Mouse (Mus musculus): ENCODE data around the gene Slc9a3r2. TPM values are rescaled to one million over a fixed set of nuclear protein-coding genes. Genes with fewer than 3 reads are reported as not detected.
A peak's percentile ranks its signal among the peaks of the same experiment; 100 is the strongest.

Slc9a3r2 gene
- polyA plus RNA-seq, 1 experiment from 2014 or later: 39.2 TPM

DNA sequence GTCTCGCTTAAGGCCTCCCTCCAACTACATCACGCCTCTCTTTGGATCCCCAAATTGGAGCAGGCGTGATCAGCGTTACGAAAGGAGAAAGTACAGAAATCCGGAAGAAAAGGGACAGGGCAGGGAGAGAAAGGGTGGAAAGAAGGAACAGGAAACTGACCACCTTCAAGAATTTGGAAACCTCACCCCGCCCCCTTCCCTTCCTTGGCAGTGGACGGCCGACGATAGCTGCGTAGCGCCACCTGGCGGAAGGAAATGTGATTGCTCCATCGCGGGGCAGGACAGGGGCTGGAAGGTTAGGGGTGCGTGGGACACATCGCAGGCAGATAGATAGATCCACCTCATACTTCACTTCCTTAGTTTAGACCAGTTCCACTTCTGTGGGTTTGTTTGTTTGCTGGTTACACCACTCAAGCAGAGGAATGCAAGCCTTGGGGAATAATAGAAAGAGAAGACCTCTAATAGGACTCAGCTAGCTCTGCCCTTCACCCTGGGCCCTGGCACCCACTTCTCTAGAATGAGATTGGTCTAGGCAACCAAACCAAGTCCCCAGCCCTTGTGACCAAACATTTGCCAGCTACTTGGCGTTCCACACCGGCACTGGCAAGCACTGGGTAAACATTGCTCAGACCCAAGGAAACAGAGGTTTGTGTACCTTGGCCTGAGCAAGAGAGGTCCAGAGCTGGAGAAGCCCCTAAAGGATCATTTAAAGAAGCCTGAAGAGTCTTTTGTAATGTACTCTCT lies 4.0 kb upstream of the Slc9a3r2 start:
- 7% methylated on average over 19 of the region's 19 CpGs for WGBS
- H3K4me1 ChIP-seq (replicated peaks): peaks cover 41% of the 10 kb centered on the region
- no peaks in the 10 kb centered on the region for H3K36me3 ChIP-seq
- H3K9me3 ChIP-seq: no peaks in the 10 kb centered on the region
- peak; percentile 87 for DNase-seq (ENCODE audit: low spot score)
- H3K4me3 ChIP-seq: peak overlapping the region; percentile 41
- H3K27me3 ChIP-seq (ENCODE audit: insufficient read depth, poor library complexity, severe bottlenecking): peaks cover 73% of the 10 kb centered on the region
- peak overlapping the region; percentile 56 for H3K27ac ChIP-seq

DNA sequence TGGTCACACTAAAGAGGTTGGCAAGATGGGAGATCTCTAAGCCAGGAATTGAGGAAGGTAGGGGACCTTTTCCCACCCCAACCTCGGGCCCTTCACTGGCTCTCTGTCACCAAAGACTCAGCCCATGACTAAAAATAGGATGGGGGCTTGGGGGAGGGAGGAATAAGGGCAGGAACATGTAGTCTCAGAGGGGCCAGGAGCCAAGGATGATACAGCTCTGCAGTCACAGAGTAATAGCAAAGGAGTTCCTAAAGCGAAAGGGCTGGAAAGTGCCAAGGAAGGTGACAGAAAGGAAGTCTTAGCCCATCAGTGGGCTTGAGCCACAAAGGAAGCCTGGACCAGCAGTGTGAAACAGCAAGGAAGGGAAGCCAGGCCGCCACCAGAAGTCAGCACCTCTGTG lies 1.7 kb upstream of the Slc9a3r2 start:
- H3K27me3 ChIP-seq (ENCODE audit: insufficient read depth, poor library complexity, severe bottlenecking): peaks cover 67% of the 10 kb centered on the region
- DNase-seq (ENCODE audit: low spot score): no peak

DNA sequence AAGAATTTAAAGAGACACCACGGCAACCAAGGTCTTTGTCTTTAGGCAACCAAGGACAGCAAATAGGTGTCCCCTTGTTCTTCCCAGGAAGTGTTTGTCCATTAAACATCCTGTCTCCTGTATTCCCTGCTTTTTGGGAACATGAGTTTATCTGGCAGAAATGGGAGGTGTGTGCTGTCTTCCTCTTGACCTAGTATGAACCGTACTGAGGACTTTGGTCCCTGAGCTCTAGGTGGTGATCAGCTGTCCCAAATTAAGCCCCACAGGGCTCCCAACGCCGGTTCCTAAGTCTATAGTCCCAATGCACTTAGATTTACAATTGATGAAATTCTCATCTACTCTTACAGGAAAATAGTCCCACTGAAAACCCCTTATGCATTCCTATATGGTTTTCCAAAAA lies 639 bp upstream of the Slc9a3r2 start:
- 82% methylated on average over 4 of the region's 4 CpGs for WGBS
- no peaks in the 10 kb centered on the region for H3K9me3 ChIP-seq

More for the DNA sequence above, 1.7 kb upstream of the Slc9a3r2 start:
- peaks cover 36% of the 10 kb centered on the region for H3K4me1 ChIP-seq (replicated peaks)
- 77% methylated on average over 3 of the region's 3 CpGs for WGBS
- H3K36me3 ChIP-seq: no peaks in the 10 kb centered on the region
- H3K9me3 ChIP-seq: no peaks in the 10 kb centered on the region
- no peak overlapping the region for H3K27ac ChIP-seq
- H3K4me3 ChIP-seq: no peak overlapping the region

DNA sequence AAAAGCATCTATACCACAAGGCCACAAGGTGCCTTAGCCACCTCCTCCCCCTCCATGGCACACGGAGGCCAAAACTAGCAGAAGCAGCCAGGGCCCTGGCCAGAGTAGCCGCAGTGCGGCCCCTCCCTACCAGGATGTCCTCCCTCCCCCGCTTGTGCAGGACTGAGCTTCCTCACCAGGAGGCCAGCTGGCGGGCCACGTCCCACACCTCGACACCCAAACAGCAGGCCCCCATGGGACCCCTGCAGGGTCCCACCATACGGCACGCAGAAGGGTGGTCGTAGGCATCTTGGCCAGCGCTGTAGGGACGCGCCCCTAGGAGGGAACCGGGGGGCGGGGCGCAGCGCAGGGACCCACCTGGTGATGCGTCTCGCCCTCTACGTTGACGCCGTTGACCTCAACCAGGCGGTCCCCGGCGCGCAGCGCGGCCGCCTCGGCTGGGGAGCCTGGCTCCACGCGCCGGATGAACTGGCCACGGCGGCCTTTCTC lies 502 bp downstream of the Slc9a3r2 start:
- Histone ChIP-seq H3K27me3 (ENCODE audit: insufficient read depth, poor library complexity, severe bottlenecking) (peaks cover 50% of the 10 kb centered on the region), H3K4me1 (replicated peaks) (peaks cover 51% of the 10 kb centered on the region), H3K36me3 (no peaks in the 10 kb centered on the region), H3K4me3 (peak overlapping the region; percentile 76), H3K27ac (peak overlapping the region; percentile 87), H3K9me3 (no peaks in the 10 kb centered on the region)
- no peak for DNase-seq (ENCODE audit: low spot score)
- WGBS: under 1% methylated on average over 35 of the region's 35 CpGs

More for the DNA sequence above, 639 bp upstream of the Slc9a3r2 start:
- no peak overlapping the region for H3K27ac ChIP-seq
- peaks cover 57% of the 10 kb centered on the region for H3K27me3 ChIP-seq (ENCODE audit: insufficient read depth, poor library complexity, severe bottlenecking)
- H3K4me1 ChIP-seq (replicated peaks): peaks cover 39% of the 10 kb centered on the region
- H3K36me3 ChIP-seq: no peaks in the 10 kb centered on the region
- H3K4me3 ChIP-seq: peak overlapping the region; percentile 76; the same call in 1 of the 2 replicates
- DNase-seq (ENCODE audit: low spot score): no peak

DNA sequence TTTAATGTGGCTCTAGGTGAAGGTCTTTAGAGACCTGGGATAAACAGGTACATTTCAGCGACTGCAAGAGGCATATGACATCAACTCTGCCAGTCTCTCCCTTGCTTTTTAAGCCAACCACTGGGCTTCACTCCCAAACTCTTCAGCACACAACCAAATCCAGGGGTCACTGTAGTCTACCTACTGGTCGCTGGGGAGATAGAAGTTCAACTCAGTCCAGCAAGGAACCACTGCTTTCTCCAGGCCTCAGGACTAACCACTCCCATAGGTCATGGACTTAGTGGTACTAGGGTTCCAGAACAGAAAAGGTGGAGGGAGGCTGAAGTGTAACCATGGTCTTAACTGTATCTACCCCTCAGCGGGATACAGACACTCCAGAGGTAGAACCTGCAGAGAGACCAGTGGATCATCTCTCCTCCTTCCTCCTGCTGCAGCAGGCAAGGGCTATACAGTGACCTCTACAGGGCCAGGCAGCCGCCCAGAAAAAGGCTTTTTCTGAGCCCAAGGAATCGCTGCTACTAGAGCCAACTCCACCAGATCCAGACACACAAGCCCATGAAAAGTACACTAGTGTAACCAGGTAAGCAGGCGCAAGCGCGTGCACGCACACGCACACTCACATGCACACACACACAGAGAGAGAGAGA lies 1.3 kb downstream of the Slc9a3r2 start:
- Histone ChIP-seq H3K36me3 (no peaks in the 10 kb centered on the region), H3K27me3 (ENCODE audit: insufficient read depth, poor library complexity, severe bottlenecking) (peaks cover 47% of the 10 kb centered on the region), H3K27ac (no peak overlapping the region), H3K4me1 (replicated peaks) (peaks cover 54% of the 10 kb centered on the region), H3K9me3 (no peaks in the 10 kb centered on the region), H3K4me3 (peak overlapping the region; percentile 76)
- 72% methylated on average over 10 of the region's 10 CpGs for WGBS
- no peak for DNase-seq (ENCODE audit: low spot score)

DNA sequence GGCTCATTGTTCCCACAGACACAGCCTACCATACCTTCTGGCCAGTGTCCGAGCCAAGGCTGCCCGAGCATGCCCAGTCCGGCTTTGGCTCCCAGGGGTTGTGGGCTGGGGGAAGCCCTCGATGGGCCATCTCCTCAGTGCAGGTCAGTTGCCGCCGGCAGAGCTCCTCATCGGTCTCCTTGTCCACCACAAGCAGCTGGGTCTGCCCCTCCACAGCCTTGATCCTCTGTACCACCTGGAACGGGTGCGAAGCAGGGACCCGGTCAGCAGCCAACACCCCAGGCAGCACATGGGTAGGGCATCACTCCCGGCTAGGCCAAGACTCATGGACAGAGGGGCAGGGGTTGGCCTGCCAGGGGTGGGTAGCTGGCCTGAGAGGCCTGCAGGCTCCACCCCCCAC lies 2.6 kb downstream of the Slc9a3r2 start:
- peak overlapping the region; percentile 1; the same call in 1 of the 2 replicates for H3K4me3 ChIP-seq
- peak overlapping the region; percentile 50; the same call in 1 of the 2 replicates for H3K27ac ChIP-seq
- no peaks in the 10 kb centered on the region for H3K36me3 ChIP-seq
- H3K9me3 ChIP-seq: no peaks in the 10 kb centered on the region
- H3K27me3 ChIP-seq (ENCODE audit: insufficient read depth, poor library complexity, severe bottlenecking): peaks cover 47% of the 10 kb centered on the region
- WGBS: 80% methylated on average over 11 of the region's 11 CpGs
- no peak for DNase-seq (ENCODE audit: low spot score)
- H3K4me1 ChIP-seq (replicated peaks): peaks cover 65% of the 10 kb centered on the region

DNA sequence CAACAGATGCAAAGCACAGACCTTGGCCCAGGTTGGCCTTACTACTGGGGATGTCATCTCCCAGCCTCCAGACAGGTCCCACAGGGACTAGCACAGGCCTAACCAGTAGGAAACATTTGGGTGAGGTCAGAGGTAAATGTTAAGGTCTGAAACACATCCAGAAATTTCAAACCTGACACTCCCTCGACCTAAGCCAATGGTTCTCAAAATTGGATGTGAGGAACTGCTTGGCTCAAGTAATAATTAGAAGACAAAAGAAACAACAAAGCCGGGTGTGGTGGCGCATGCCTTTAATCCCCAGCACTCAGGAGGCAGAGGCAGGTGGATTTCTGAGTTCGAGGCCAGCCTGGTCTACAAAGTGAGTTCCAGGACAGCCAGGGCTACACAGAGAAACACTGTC lies 3.7 kb downstream of the Slc9a3r2 start:
- no peaks in the 10 kb centered on the region for H3K9me3 ChIP-seq
- H3K36me3 ChIP-seq: no peaks in the 10 kb centered on the region; the same call in 1 of the 2 replicates
- no peak overlapping the region for H3K4me3 ChIP-seq
- WGBS: 87% methylated on average over 4 of the region's 4 CpGs
- peaks cover 69% of the 10 kb centered on the region for H3K4me1 ChIP-seq (replicated peaks)
- DNase-seq (ENCODE audit: low spot score): no peak
- no peak overlapping the region for H3K27ac ChIP-seq
- H3K27me3 ChIP-seq (ENCODE audit: insufficient read depth, poor library complexity, severe bottlenecking): peaks cover 40% of the 10 kb centered on the region

DNA sequence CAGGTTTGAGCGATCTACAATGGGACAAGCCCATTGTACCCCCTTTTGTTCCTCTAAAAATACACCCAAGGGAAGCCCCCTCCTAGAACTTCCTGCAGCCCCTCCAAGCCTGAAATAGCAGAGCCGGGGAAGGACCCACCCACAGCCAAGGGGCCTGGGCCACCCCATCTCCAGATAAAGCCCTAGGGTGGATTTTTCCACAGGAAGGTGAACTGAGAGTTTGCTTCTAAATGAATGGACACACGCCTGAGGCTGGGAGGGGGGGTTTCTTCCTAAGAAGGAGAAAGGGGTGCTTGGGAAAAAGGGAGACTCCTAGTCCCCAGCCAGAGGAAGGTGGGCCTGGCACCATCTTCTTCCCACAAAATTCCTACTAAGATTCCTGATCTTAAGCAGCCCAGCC lies 4.2 kb downstream of the Slc9a3r2 start:
- peaks cover 2% of the 10 kb centered on the region; the same call in 1 of the 2 replicates for H3K36me3 ChIP-seq
- H3K4me3 ChIP-seq: no peak overlapping the region
- H3K27me3 ChIP-seq (ENCODE audit: insufficient read depth, poor library complexity, severe bottlenecking): peaks cover 35% of the 10 kb centered on the region
- H3K27ac ChIP-seq: peak overlapping the region; percentile 83; the same call in 1 of the 2 replicates
- H3K9me3 ChIP-seq: no peaks in the 10 kb centered on the region
- 72% methylated on average over 3 of the region's 3 CpGs for WGBS
- DNase-seq (ENCODE audit: low spot score): no peak
- peaks cover 69% of the 10 kb centered on the region for H3K4me1 ChIP-seq (replicated peaks)

DNA sequence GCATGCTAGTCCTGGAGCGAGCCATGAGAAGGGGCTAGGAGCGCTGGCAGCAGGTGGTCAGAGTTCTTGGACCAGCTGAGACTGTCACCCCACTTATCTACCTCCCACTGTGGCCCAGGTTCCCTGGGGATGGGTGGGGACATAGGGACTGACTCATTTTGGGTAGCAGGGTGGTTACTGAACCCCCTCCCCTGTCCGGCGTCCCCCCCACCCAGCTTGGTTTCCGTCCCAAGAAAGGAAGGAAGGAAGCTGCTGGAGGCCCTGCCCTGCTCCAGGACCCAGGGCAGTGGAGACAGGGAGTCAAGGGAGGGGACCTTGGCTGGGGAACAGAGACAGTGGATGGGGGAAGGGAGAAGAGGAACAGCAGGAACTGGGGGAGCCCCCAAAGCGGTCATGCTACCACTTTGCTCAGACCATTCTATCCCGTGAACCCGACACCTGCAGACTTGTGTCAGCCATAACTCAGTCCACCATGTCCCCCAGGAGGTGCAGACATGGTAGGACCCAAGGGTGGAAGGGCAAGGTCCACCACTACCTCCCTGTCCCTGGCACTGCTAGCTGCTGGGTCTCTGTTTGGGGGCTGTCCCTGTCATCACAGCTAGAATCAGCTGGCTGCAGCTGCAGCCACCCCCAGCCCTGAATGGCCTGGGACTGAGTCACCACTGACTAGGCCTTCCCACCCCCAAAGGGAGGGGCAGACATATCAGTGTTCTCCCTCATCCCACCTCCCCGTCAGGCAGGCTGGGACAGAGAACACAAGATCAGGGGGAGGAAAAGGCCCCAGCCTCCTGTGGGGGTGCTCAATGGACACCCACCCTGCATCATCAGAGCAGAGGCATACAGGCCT lies 5.0 kb downstream of the Slc9a3r2 start:
- peaks cover 7% of the 10 kb centered on the region for H3K36me3 ChIP-seq
- WGBS: 77% methylated on average over 9 of the region's 9 CpGs
- no peaks in the 10 kb centered on the region for H3K9me3 ChIP-seq
- peaks cover 62% of the 10 kb centered on the region for H3K4me1 ChIP-seq (replicated peaks)
- DNase-seq (ENCODE audit: low spot score): no peak
- peak overlapping the region; percentile 9; the same call in 1 of the 2 replicates for H3K4me3 ChIP-seq
- H3K27me3 ChIP-seq (ENCODE audit: insufficient read depth, poor library complexity, severe bottlenecking): peaks cover 27% of the 10 kb centered on the region
- H3K27ac ChIP-seq: peak overlapping the region; percentile 83

DNA sequence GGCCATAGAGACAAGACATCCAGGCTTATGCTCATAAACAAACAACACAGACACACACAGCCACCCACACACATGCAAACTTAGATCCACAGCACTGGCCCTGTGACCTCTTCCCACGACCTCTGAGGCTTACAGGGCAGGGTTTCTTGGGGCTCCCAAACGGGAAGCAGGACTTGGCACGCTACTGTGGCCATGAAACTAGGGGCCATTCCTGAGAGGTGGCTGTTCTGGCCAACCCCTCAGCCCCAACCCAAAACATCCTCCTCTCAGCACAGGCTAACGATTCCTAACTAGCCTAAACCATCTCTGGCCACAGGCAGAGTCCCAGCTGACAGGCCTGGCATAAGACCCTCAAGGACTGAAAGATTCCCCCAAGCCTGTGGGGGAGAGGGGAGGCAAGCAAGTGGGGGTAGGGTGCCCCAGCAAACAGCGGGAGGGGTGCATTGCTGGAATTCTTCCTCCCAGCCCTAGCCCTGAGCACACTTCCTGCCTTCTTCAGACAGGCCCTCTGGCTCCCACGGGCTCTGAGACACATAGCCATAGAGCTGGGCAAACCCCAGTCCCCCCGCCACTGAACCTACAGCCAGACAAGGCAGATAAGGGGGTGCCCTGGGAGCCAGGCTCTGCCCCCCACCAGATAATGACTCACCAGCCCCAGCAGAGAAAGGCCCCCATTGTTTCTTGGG lies 6.0 kb downstream of the Slc9a3r2 start:
- 45% methylated on average over 7 of the region's 7 CpGs for WGBS
- peaks cover 13% of the 10 kb centered on the region for H3K36me3 ChIP-seq
- DNase-seq (ENCODE audit: low spot score): no peak
- no peaks in the 10 kb centered on the region for H3K9me3 ChIP-seq
- H3K27ac ChIP-seq: peak overlapping the region; percentile 83
- H3K4me3 ChIP-seq: no peak overlapping the region
- peaks cover 18% of the 10 kb centered on the region for H3K27me3 ChIP-seq (ENCODE audit: insufficient read depth, poor library complexity, severe bottlenecking)
- peaks cover 57% of the 10 kb centered on the region for H3K4me1 ChIP-seq (replicated peaks)

DNA sequence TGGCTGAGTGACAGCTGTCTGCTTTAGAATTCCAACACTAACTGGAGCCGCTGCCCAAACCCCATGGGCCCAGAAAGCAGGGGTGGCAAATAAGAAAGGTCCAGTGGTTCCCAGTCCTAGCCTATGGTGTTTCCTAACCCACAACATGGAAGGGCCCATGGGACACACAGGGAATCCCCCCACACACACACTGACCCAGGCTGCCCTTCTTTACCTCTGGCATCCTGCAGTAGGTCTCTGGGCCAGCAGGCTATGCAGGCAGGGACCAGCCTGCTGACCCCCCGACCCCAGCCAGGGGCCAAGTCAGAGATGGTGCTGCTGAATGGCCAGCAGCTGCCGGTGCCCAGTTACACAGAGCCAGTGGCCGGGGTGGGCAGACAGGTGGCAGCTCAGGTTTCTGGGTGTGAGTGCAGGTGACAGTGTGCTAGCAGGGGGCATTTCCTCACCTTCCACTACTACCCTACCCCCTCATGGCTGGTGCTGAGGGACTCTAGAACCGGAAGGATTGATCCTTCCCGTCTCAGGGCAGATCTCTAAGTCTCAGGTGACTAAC lies 7.3 kb downstream of the Slc9a3r2 start:
- Histone ChIP-seq H3K9me3 (no peaks in the 10 kb centered on the region), H3K27me3 (ENCODE audit: insufficient read depth, poor library complexity, severe bottlenecking) (peaks cover 5% of the 10 kb centered on the region; the same call in 1 of the 2 replicates), H3K4me3 (no peak overlapping the region), H3K36me3 (peaks cover 25% of the 10 kb centered on the region), H3K27ac (no peak overlapping the region; the same call in 1 of the 2 replicates), H3K4me1 (replicated peaks) (peaks cover 61% of the 10 kb centered on the region)
- WGBS: 63% methylated on average over 6 of the region's 6 CpGs
- no peak for DNase-seq (ENCODE audit: low spot score)

DNA sequence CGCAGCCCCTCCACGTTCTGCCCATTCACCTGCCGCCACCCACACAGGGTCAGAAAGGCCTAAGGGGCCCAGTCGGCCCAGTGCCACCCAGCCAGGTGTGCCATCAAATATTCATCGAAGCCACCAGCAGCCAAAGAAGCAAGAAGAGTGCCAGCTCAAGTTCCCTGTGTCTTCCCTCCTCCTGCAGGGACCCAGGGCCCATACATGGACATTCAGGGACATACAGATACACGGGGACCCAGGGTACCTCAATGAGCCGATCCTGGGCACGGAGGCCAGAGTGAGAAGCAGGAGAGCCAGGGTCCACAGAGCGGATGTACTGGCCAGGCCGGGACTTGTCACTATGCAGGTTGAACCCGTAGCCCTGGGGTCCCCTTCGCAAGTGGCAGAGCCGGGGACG lies 8.2 kb downstream of the Slc9a3r2 start:
- Histone ChIP-seq H3K36me3 (peaks cover 25% of the 10 kb centered on the region), H3K4me3 (no peak overlapping the region), H3K9me3 (no peaks in the 10 kb centered on the region), H3K27ac (no peak overlapping the region), H3K4me1 (replicated peaks) (peaks cover 63% of the 10 kb centered on the region), H3K27me3 (ENCODE audit: insufficient read depth, poor library complexity, severe bottlenecking) (no peaks in the 10 kb centered on the region)
- DNase-seq (ENCODE audit: low spot score): no peak
- 90% methylated on average over 14 of the region's 14 CpGs for WGBS

Data from hindbrain, embryonic 10.5 days (tissue).